Mouse (Mus musculus) testis, adult 10 weeks (tissue): ENCODE data around the gene Golph3. TPM values are rescaled to one million over a fixed set of nuclear protein-coding genes. Genes with fewer than 3 reads are reported as not detected.

ENCODE experiments used
- polyA plus RNA-seq: library from polyadenylated mRNA; stranded (reverse); fragments of 350-450 nt; fragmentation: Illumina TruSeq; extraction: RNeasy Lipid Tissue Mini Kit (QIAGEN cat#74804); gene quantifications from one replicate; pipeline ENCODE4 v1.2.3, GENCODE M21; 2014; ENCODE audit warnings: low read depth, low replicate concordance

The Golph3 gene
- 115 TPM for polyA plus RNA-seq

DNA sequence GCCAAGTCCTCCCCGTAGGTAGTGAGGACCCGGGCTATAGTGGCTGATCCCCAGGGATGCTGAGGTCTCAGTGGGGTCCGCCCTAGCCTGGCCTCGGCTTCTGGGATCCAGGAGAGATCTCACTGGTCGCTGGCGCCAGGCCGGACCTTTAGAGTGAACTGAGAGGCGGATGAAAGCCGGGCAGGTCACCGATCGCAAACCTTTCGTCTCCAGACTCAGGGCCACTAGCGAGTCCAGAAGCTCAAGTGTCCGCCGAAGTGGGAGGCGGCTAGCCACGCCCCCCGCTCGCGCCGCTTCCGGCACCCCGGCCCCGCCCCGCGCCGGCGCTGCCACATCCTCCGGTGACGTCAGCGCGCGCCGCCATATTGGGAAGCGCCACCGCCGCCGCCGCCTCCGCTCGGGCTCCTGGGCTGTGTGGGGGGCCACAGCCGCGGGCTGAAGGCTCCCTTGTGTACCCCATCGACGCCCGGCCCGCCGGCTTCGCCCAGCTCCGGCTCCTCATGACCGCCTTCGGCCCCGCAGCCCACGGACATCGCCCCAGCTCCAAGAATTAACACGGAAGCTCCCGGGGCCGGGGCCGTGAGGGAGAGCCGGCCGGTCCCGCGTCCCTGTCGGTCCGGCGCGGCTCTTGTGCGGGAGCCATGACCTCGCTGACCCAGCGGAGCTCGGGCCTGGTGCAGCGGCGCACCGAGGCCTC, at the start of gene Golph3:
TSS of gene Golph3 (plus strand) at position 360 of the 697 bp plus-strand sequence.

DNA sequence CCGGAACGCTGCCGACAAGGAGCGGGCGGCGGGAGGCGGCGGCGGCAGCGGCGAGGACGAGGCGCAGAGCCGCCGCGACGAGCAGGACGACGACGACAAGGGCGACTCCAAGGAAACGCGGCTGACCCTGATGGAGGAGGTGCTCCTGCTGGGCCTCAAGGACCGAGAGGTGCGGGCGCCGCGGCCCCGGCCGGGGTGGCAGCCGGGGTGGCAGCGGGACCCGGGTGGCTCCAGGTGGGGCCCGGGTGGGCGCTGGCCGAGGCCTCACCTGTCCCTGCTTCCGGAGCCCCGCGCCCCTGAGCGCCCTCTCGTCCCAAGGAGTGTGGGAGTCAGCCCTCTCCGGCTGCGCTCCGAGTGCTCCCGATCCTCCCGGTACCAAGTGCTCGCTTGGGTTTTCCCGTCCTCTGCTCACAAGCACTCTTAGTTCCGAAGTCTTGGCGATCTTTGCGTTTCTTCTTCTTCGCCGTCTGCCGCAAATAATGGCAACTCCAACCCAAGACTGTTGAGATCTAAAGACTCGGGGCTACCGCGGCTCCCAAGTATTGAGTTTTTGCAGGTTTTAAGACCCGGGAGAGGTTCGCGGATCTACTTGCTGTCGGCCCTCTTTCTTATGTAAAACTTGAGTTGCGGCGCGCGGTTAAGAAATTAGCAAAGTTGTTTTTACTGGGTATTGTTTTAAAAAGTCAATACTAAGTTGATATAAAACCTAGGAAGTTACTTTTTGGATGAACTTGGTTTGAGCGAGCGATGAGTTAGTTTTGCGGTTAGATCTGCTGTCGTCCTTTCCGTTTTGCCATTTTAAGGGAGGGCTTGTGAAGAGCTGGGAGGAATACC, 755 bp downstream of the Golph3 start, which contains the start of gene 1810049J17Rik:
TSS of gene 1810049J17Rik (minus strand) at position 112 of the 834 bp plus-strand sequence.

Other genes starting within 250 kb of the Golph3 start
- 207 TPM for gene Zfr, start 203.6 kb upstream of the Golph3 start, polyA plus RNA-seq
- gene Mtmr12, start 116.4 kb upstream of the Golph3 start, polyA plus RNA-seq: 26.5 TPM
- gene 1810049J17Rik, start 449 bp downstream of the Golph3 start, polyA plus RNA-seq: not detected